Mouse (Mus musculus) spleen, adult 2 months (tissue): ENCODE measurements around the gene Cpa2. TPM values are rescaled to one million over a fixed set of nuclear protein-coding genes. Genes with fewer than 3 reads are reported as not detected.

ENCODE experiments used
- DNase-seq, 2 experiments: peaks; one replicate each; pipeline versions ENCODE4 v3.0.0 to v3.0.0-alpha.2; 2012 to 2021; ENCODE audit warnings: low spot score in 2 of 2, low read depth in 1 of 2
- H3K27ac ChIP-seq: fragments of 200-500 bp; 2 replicates; pipeline ENCODE4 v1.5.1; 2012; ENCODE audit warnings: low read length, inconsistent platforms; ENCODE audit not compliant: insufficient read depth
- H3K27me3 ChIP-seq: fragments of 200-500 bp; 2 replicates; pipeline ENCODE4 v1.6.1; 2012; ENCODE audit warnings: mild to moderate bottlenecking, moderate library complexity, low read length, inconsistent platforms; ENCODE audit not compliant: control insufficient read depth, insufficient read depth
- H3K36me3 ChIP-seq: fragments of 200-500 bp; 2 replicates; pipeline ENCODE4 v1.6.1; 2012; ENCODE audit warnings: mild to moderate bottlenecking, low read length, inconsistent platforms; ENCODE audit not compliant: control insufficient read depth, insufficient read depth
- H3K4me1 ChIP-seq: fragments of 200-500 bp; 2 replicates; pipeline ENCODE4 v1.6.1; 2011; ENCODE audit warnings: inconsistent platforms; ENCODE audit not compliant: control insufficient read depth, insufficient read depth, insufficient read length
- H3K4me3 ChIP-seq: fragments of 200-500 bp; 2 replicates; pipeline ENCODE4 v1.5.1; 2011; ENCODE audit warnings: mild to moderate bottlenecking, inconsistent platforms; ENCODE audit not compliant: insufficient read depth, insufficient read length; ENCODE audit errors: extremely low read depth
- CTCF ChIP-seq: fragments of 200-500 bp; IDR thresholded peaks from 2 replicates; pipeline ENCODE4 v1.5.1; 2011; ENCODE audit warnings: mild to moderate bottlenecking, inconsistent platforms; ENCODE audit not compliant: insufficient read depth, insufficient read length, insufficient replicate concordance; ENCODE audit errors: extremely low read depth
- POLR2A ChIP-seq: fragments of 200-500 bp; IDR thresholded peaks from 2 replicates; pipeline ENCODE4 v1.6.1; 2011; ENCODE audit warnings: low read depth, low read length, inconsistent platforms
- WGBS: fragments of 180-500 bp; shearing (Covaris S2); methylation state at CpG from one replicate; pipeline ENCODE4 v1.1.7; 2018; 5-methylcytosine and 5-hydroxymethylcytosine counted together
- polyA plus RNA-seq: library from polyadenylated mRNA; depleted of rRNA; stranded (reverse); fragments of >200 nt; gene quantifications from 2 replicates; pipeline ENCODE4 v1.2.3, GENCODE M21; 2012

Cpa2 gene
- polyA plus RNA-seq, 1 experiment = 193 TPM

GRCm38 (mm10) chr6:30542277-30542676 lies 895 bp downstream of the Cpa2 start:
- H3K27me3 ChIP-seq = no peaks in the 10 kb centered on the region
- no peak overlapping the region for H3K27ac ChIP-seq
- TF ChIP-seq CTCF (no peak), POLR2A (no peak)
- no peak overlapping the region for H3K4me3 ChIP-seq
- WGBS = 88% methylated on average over 6 of the region's 6 CpGs
- no peak for DNase-seq
- no peaks in the 10 kb centered on the region for H3K4me1 ChIP-seq
- no peaks in the 10 kb centered on the region for H3K36me3 ChIP-seq

- H3K27ac ChIP-seq = no peak overlapping the region
- WGBS = 84% methylated on average over 12 of the region's 12 CpGs
- H3K4me1 ChIP-seq = no peaks in the 10 kb centered on the region
- TF ChIP-seq CTCF = no peak
- TF ChIP-seq POLR2A = no peak
- peaks cover 2% of the 10 kb centered on the region; the same call in 1 of the 2 replicates for H3K27me3 ChIP-seq
- no peaks in the 10 kb centered on the region for H3K36me3 ChIP-seq
- H3K4me3 ChIP-seq = no peak overlapping the region
- no peak for DNase-seq
These were observed 1.7 kb downstream of the Cpa2 start for GRCm38 (mm10) chr6:30543077-30543476.

- 33% methylated on average over 8 of the region's 8 CpGs for WGBS
- H3K4me1 ChIP-seq = no peaks in the 10 kb centered on the region
- no peak overlapping the region for H3K4me3 ChIP-seq
- TF ChIP-seq CTCF = no peak
- TF ChIP-seq POLR2A = no peak
- H3K27ac ChIP-seq = no peak overlapping the region
- no peak for DNase-seq
- H3K27me3 ChIP-seq = peaks cover 2% of the 10 kb centered on the region; the same call in 1 of the 2 replicates
- no peaks in the 10 kb centered on the region for H3K36me3 ChIP-seq
These were observed 2.5 kb downstream of the Cpa2 start for GRCm38 (mm10) chr6:30543851-30544250.

GRCm38 (mm10) chr6:30545689-30546088 lies 4.3 kb downstream of the Cpa2 start:
- no peak for DNase-seq
- peaks cover 2% of the 10 kb centered on the region; the same call in 1 of the 2 replicates for H3K27me3 ChIP-seq
- 92% methylated on average over 7 of the region's 7 CpGs for WGBS
- no peaks in the 10 kb centered on the region for H3K36me3 ChIP-seq
- no peak overlapping the region for H3K27ac ChIP-seq
- H3K4me1 ChIP-seq = no peaks in the 10 kb centered on the region
- TF ChIP-seq CTCF (no peak), POLR2A (no peak)
- H3K4me3 ChIP-seq = no peak overlapping the region

GRCm38 (mm10) chr6:30546571-30547273 lies 5.3 kb downstream of the Cpa2 start:
- peaks cover 2% of the 10 kb centered on the region; the same call in 1 of the 2 replicates for H3K27me3 ChIP-seq
- no peaks in the 10 kb centered on the region for H3K4me1 ChIP-seq
- peak in 1 of 2 experiments; percentile 3 for DNase-seq
- no peaks in the 10 kb centered on the region for H3K36me3 ChIP-seq
- H3K4me3 ChIP-seq = peak overlapping the region; percentile 24; the same call in 1 of the 2 replicates
- TF ChIP-seq CTCF (no peak), POLR2A (no peak)
- 25% methylated on average over 17 of the region's 17 CpGs for WGBS
- H3K27ac ChIP-seq = no peak overlapping the region

- Histone ChIP-seq H3K27ac (no peak overlapping the region), H3K27me3 (peaks cover 4% of the 10 kb centered on the region; the same call in 1 of the 2 replicates), H3K36me3 (no peaks in the 10 kb centered on the region), H3K4me1 (no peaks in the 10 kb centered on the region), H3K4me3 (peak overlapping the region; percentile 24; the same call in 1 of the 2 replicates)
- TF ChIP-seq POLR2A (no peak), CTCF (no peak)
- no peak for DNase-seq
- WGBS = 7% methylated on average over 17 of the region's 17 CpGs
These were observed 5.9 kb downstream of the Cpa2 start for GRCm38 (mm10) chr6:30547274-30547645.

GRCm38 (mm10) chr6:30547656-30548306 lies 6.4 kb downstream of the Cpa2 start:
- Histone ChIP-seq H3K4me3 (no peak overlapping the region), H3K27me3 (peaks cover 4% of the 10 kb centered on the region; the same call in 1 of the 2 replicates), H3K4me1 (no peaks in the 10 kb centered on the region), H3K36me3 (no peaks in the 10 kb centered on the region), H3K27ac (no peak overlapping the region)
- 66% methylated on average over 9 of the region's 9 CpGs for WGBS
- no peak for TF ChIP-seq POLR2A
- TF ChIP-seq CTCF = no peak
- no peak for DNase-seq
